Mouse (Mus musculus) liver, postnatal 0 days (tissue): Measurements from ENCODE around the gene Ap2s1.

Experiments used
- CTCF ChIP-seq: sonication (generic); IDR thresholded peaks from 2 replicates; pipeline ENCODE4 v1.5.1; 2016; ENCODE audit warnings: antibody characterized with exemption, low read depth
- EP300 ChIP-seq: IDR thresholded peaks from 2 replicates; pipeline ENCODE4 v1.6.1; 2016; ENCODE audit warnings: antibody characterized with exemption, low read depth, mild to moderate bottlenecking

DNA sequence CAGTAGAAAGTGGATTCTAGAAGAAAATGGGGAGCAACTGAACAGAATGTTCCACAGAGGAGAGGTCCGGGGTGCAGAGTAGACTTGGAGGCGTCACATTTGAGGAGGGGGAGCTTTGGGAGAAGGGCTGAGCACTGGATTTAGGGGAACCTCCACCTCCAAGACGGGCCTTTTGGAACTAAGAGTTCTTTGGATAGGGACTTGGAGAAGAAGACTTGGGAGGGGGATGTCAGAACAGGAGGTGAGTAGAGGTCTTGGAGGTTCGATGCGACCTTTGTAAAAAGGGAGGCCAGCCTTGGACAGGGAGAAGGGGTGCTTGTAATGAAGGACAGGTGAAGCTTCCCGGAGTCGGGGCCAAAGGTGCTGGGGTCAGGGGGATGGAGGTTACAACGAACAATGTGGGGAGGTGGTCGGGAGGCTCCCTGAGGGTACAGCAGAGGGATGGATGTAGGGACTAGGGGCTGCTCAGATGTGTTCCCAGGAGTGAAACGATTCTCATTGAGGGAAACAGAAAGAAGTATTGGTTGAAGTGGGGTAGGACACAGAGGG is 920 bp downstream of the Ap2s1 start:
- TF ChIP-seq CTCF, result no peak
- no peak for TF ChIP-seq EP300
